Mouse (Mus musculus) CH12.LX (cell line): ENCODE data around the gene 2310033P09Rik. TPM values are rescaled to one million over a fixed set of nuclear protein-coding genes. Genes with fewer than 3 reads are reported as not detected.

Source experiments
- DNase-seq: peaks from one replicate; pipeline ENCODE4 v3.0.0-alpha.2; 2013; ENCODE audit errors: extremely low read depth
- H3K27ac ChIP-seq: 2 replicates; pipeline ENCODE4 v1.5.1; 2012; ENCODE audit warnings: low read depth, mild to moderate bottlenecking, control low read depth, moderate library complexity; ENCODE audit not compliant: insufficient read depth
- H3K27me3 ChIP-seq: replicated peaks from 2 replicates; pipeline ENCODE3; 2012; ENCODE audit warnings: inconsistent platforms
- H3K36me3 ChIP-seq, 2 experiments: replicated peaks in 1 of 2; 2 replicates each; pipeline versions ENCODE3 to v1.6.1; 2012; ENCODE audit warnings: inconsistent platforms in 1 of 2, low read length in 1 of 2, mild to moderate bottlenecking in 1 of 2, mixed read lengths in 1 of 2, moderate library complexity in 1 of 2; ENCODE audit not compliant: control insufficient read depth in 1 of 2, insufficient read depth in 1 of 2
- H3K4me1 ChIP-seq, 2 experiments: 2 replicates each; pipeline ENCODE4 v1.6.1; 2012; ENCODE audit warnings: inconsistent platforms in 1 of 2, moderate library complexity in 1 of 2; ENCODE audit not compliant: insufficient read depth in 2 of 2, control insufficient read depth in 1 of 2
- H3K4me2 ChIP-seq: 2 replicates; pipeline ENCODE4 v1.6.1; 2012; ENCODE audit warnings: low read depth, mild to moderate bottlenecking, control low read depth; ENCODE audit not compliant: poor library complexity, insufficient read depth, severe bottlenecking
- H3K4me3 ChIP-seq, 3 experiments: fragments of 150-350 bp in 1 of 3; sonication (generic) in 1 of 3; replicated peaks in 1 of 3; 2 replicates each; pipeline versions ENCODE3 to v1.5.1; 2011 to 2012; ENCODE audit warnings: low read depth in 2 of 3, low read length in 2 of 3, mild to moderate bottlenecking in 2 of 3, moderate library complexity in 2 of 3, control low read depth in 1 of 3, improper control_type of control experiment in 1 of 3, inconsistent platforms in 1 of 3, mixed read lengths in 1 of 3; ENCODE audit not compliant: poor library complexity in 1 of 3
- H3K79me2 ChIP-seq: replicated peaks from 2 replicates; pipeline ENCODE4 v1.6.1; 2012; ENCODE audit warnings: mild to moderate bottlenecking, moderate library complexity; ENCODE audit not compliant: control insufficient read depth, poor library complexity, insufficient read depth, severe bottlenecking; ENCODE audit errors: extremely low read depth
- H3K9ac ChIP-seq: 2 replicates; pipeline ENCODE4 v1.6.1; 2012; ENCODE audit warnings: low read depth, mild to moderate bottlenecking, control low read depth, moderate library complexity; ENCODE audit not compliant: insufficient read depth
- H3K9me3 ChIP-seq: replicated peaks from 2 replicates; pipeline ENCODE3; 2012; ENCODE audit warnings: low read length, inconsistent platforms, mixed read lengths
- CHD1 ChIP-seq: IDR thresholded peaks from 2 replicates; pipeline ENCODE4 v1.6.1; 2012; ENCODE audit warnings: low read depth, low read length, improper control_type of control experiment, inconsistent platforms
- CHD2 ChIP-seq: IDR thresholded peaks from 2 replicates; pipeline ENCODE4 v1.6.1; 2011; ENCODE audit warnings: low read length, improper control_type of control experiment
- CTCF ChIP-seq, 2 experiments: IDR thresholded peaks in 1 of 2; conservative IDR thresholded peaks in 1 of 2; 2 replicates each; pipeline ENCODE4 v1.5.1; 2011 to 2012; ENCODE audit warnings: low read depth in 2 of 2, low read length in 2 of 2, improper control_type of control experiment in 1 of 2, inconsistent platforms in 1 of 2, mild to moderate bottlenecking in 1 of 2, moderate library complexity in 1 of 2
- E2F4 ChIP-seq: IDR thresholded peaks from 2 replicates; pipeline ENCODE4 v1.6.1; 2011; ENCODE audit warnings: low read depth, low read length, improper control_type of control experiment; ENCODE audit not compliant: insufficient replicate concordance
- ELF1 ChIP-seq: IDR thresholded peaks from 2 replicates; pipeline ENCODE4 v1.6.1; 2014; ENCODE audit warnings: low read depth, mild to moderate bottlenecking, inconsistent platforms, low read length, improper control_type of control experiment
- EP300 ChIP-seq: IDR thresholded peaks from 2 replicates; pipeline ENCODE4 v1.6.1; 2011; ENCODE audit warnings: low read length, improper control_type of control experiment
- ETS1 ChIP-seq: conservative IDR thresholded peaks from 2 replicates; pipeline ENCODE4 v1.6.1; 2012; ENCODE audit warnings: low read depth, mild to moderate bottlenecking, inconsistent platforms, low read length, improper control_type of control experiment, moderate library complexity
- GABPA ChIP-seq: IDR thresholded peaks from 2 replicates; pipeline ENCODE4 v1.6.1; 2012; ENCODE audit warnings: low read depth, low read length, improper control_type of control experiment, inconsistent platforms; ENCODE audit not compliant: insufficient replicate concordance
- HCFC1 ChIP-seq: IDR thresholded peaks from 2 replicates; pipeline ENCODE4 v1.6.1; 2012; ENCODE audit warnings: low read depth, mild to moderate bottlenecking, inconsistent platforms, low read length, improper control_type of control experiment
- IRF4 ChIP-seq: IDR thresholded peaks from 2 replicates; pipeline ENCODE4 v1.6.1; 2014; ENCODE audit warnings: low read depth, mild to moderate bottlenecking, inconsistent platforms, low read length, improper control_type of control experiment
- JUN ChIP-seq: IDR thresholded peaks from 2 replicates; pipeline ENCODE4 v1.6.1; 2011; ENCODE audit warnings: low read depth, mild to moderate bottlenecking, low read length, improper control_type of control experiment, moderate library complexity; ENCODE audit not compliant: insufficient read depth
- JUND ChIP-seq: conservative IDR thresholded peaks from 2 replicates; pipeline ENCODE4 v1.6.1; 2011; ENCODE audit warnings: low read depth, low read length, improper control_type of control experiment
- KAT2A ChIP-seq: IDR thresholded peaks from 2 replicates; pipeline ENCODE4 v1.6.1; 2012; ENCODE audit warnings: low read length, improper control_type of control experiment, inconsistent platforms; ENCODE audit not compliant: insufficient replicate concordance
- MAX ChIP-seq: IDR thresholded peaks from 2 replicates; pipeline ENCODE4 v1.6.1; 2011; ENCODE audit warnings: low read length, improper control_type of control experiment
- MAZ ChIP-seq: IDR thresholded peaks from 2 replicates; pipeline ENCODE4 v1.6.1; 2012; ENCODE audit warnings: low read depth, mild to moderate bottlenecking, inconsistent platforms, low read length, improper control_type of control experiment, moderate library complexity
- MEF2A ChIP-seq: IDR thresholded peaks from 2 replicates; pipeline ENCODE4 v1.6.1; 2014; ENCODE audit warnings: low read depth, mild to moderate bottlenecking, inconsistent platforms, low read length, improper control_type of control experiment, borderline replicate concordance
- MXI1 ChIP-seq: IDR thresholded peaks from 2 replicates; pipeline ENCODE4 v1.6.1; 2011; ENCODE audit warnings: mild to moderate bottlenecking, low read depth, low read length, improper control_type of control experiment
- MYC ChIP-seq: IDR thresholded peaks from 2 replicates; pipeline ENCODE4 v1.6.1; 2011; ENCODE audit warnings: low read depth, mild to moderate bottlenecking, improper control_type of control experiment, low read length
- NELFE ChIP-seq: IDR thresholded peaks from 2 replicates; pipeline ENCODE4 v1.6.1; 2011; ENCODE audit warnings: low read depth, low read length, improper control_type of control experiment
- NRF1 ChIP-seq: IDR thresholded peaks from 2 replicates; pipeline ENCODE4 v1.6.1; 2014; ENCODE audit warnings: low read depth, mild to moderate bottlenecking, inconsistent platforms, low read length, improper control_type of control experiment, moderate library complexity
- PAX5 ChIP-seq: IDR thresholded peaks from 2 replicates; pipeline ENCODE4 v1.6.1; 2012; ENCODE audit warnings: low read length, inconsistent platforms, mixed read lengths
- POLR2A ChIP-seq: IDR thresholded peaks from 2 replicates; pipeline ENCODE4 v1.6.1; 2011; ENCODE audit warnings: low read depth, mild to moderate bottlenecking, improper control_type of control experiment, low read length
- POLR2AphosphoS2 ChIP-seq: IDR thresholded peaks from 2 replicates; pipeline ENCODE4 v1.6.1; 2011; ENCODE audit warnings: low read depth, low read length, improper control_type of control experiment
- RAD21 ChIP-seq: IDR thresholded peaks from 2 replicates; pipeline ENCODE4 v1.6.1; 2011; ENCODE audit warnings: low read depth, mild to moderate bottlenecking, low read length, improper control_type of control experiment, moderate library complexity
- RCOR1 ChIP-seq: conservative IDR thresholded peaks from 2 replicates; pipeline ENCODE4 v1.6.1; 2012; ENCODE audit warnings: low read depth, mild to moderate bottlenecking, inconsistent platforms, low read length, improper control_type of control experiment
- SIN3A ChIP-seq: IDR thresholded peaks from 2 replicates; pipeline ENCODE4 v1.6.1; 2012; ENCODE audit warnings: low read length, improper control_type of control experiment, inconsistent platforms
- SMC3 ChIP-seq: IDR thresholded peaks from 2 replicates; pipeline ENCODE4 v1.6.1; 2011; ENCODE audit warnings: low read depth, low read length, improper control_type of control experiment
- TBP ChIP-seq: conservative IDR thresholded peaks from 2 replicates; pipeline ENCODE4 v1.6.1; 2011; ENCODE audit warnings: low read depth, low read length, improper control_type of control experiment
- TCF12 ChIP-seq: IDR thresholded peaks from 2 replicates; pipeline ENCODE4 v1.6.1; 2014; ENCODE audit warnings: low read depth, mild to moderate bottlenecking, inconsistent platforms, low read length, improper control_type of control experiment
- UBTF ChIP-seq: IDR thresholded peaks from 2 replicates; pipeline ENCODE4 v1.6.1; 2012; ENCODE audit warnings: low read depth, mild to moderate bottlenecking, inconsistent platforms, low read length, improper control_type of control experiment, moderate library complexity
- USF2 ChIP-seq: conservative IDR thresholded peaks from 2 replicates; pipeline ENCODE4 v1.6.1; 2011; ENCODE audit warnings: low read depth, low read length, improper control_type of control experiment
- ZC3H11A ChIP-seq: IDR thresholded peaks from 2 replicates; pipeline ENCODE4 v1.6.1; 2012; ENCODE audit warnings: low read depth, mild to moderate bottlenecking, inconsistent platforms, low read length, improper control_type of control experiment
- ZKSCAN1 ChIP-seq: IDR thresholded peaks from 2 replicates; pipeline ENCODE4 v1.6.1; 2012; ENCODE audit warnings: low read depth, inconsistent platforms, low read length, improper control_type of control experiment, borderline replicate concordance
- ZNF384 ChIP-seq: IDR thresholded peaks from 2 replicates; pipeline ENCODE4 v1.6.1; 2012; ENCODE audit warnings: low read depth, low read length, improper control_type of control experiment, inconsistent platforms
- dilution Hi-C: fragments of 300-500 bp; cut with MboI; formaldehyde crosslinking; loops from 2 replicates; pipeline ENCODE4 v1.14.3; 2020; ENCODE audit warnings: low sequenced_read_pairs; ENCODE audit not compliant: extremely low pct_unique_long_range_greater_than_20kb, extremely low pct_ligation_motif_present
- in situ Hi-C: fragments of 300-500 bp; cut with MboI; formaldehyde crosslinking; loops from 3 replicates; pipeline ENCODE4 v1.14.3; 2019; ENCODE audit warnings: low sequenced_read_pairs, low pct_ligation_motif_present, low pct_unique_long_range_greater_than_20kb, mixed read lengths
- polyA plus RNA-seq: library from polyadenylated mRNA; unstranded; fragments of >175 nt; gene quantifications from 2 replicates; pipeline ENCODE4 v1.2.1, GENCODE M21; 2012; ENCODE audit warnings: low read depth; ENCODE audit not compliant: insufficient read length
- total RNA-seq, 2 experiments: library from RNA; depleted of rRNA; stranded (reverse); fragments of 300-350 nt in 1 of 2; fragments of >200 nt in 1 of 2; gene quantifications; 2 replicates each; pipeline ENCODE4 v1.2.3; 2012 to 2014

2310033P09Rik gene
- total and polyA plus RNA-seq, 3 experiments = 7.9 to 44.1 (median 15.3) TPM

- TF ChIP-seq POLR2A (no peak), USF2 (no peak), RAD21 (peak; percentile 69), ELF1 (no peak), MAX (no peak), CHD1 (no peak), UBTF (no peak), MEF2A (no peak), JUND (no peak), JUN (no peak), PAX5 (no peak), CHD2 (no peak), NELFE (no peak; the same call in 1 of the 2 replicates), ZKSCAN1 (no peak), MYC (no peak), E2F4 (no peak), EP300 (no peak), ZC3H11A (peak; percentile 10; the same call in 1 of the 2 replicates), POLR2AphosphoS2 (no peak), ZNF384 (no peak), SIN3A (no peak), GABPA (no peak), HCFC1 (no peak), TCF12 (no peak), MXI1 (no peak), IRF4 (no peak), MAZ (no peak), RCOR1 (no peak), CTCF (conservative IDR thresholded peaks at IDR 0.05 in 1 of 2, IDR thresholded peaks at IDR 0.05 in 1 of 2; ENCODE audit: low read depth in 2 of 2, low read length in 2 of 2) (peak; percentile 66 to 87), KAT2A (no peak), ETS1 (no peak), SMC3 (peak; percentile 95), NRF1 (no peak), TBP (no peak)
- no peak overlapping the region for H3K4me2 ChIP-seq
- H3K4me3 ChIP-seq = no peak overlapping the region
- H3K9ac ChIP-seq = no peak overlapping the region
- H3K79me2 ChIP-seq = no peaks in the 10 kb centered on the region
- H3K27ac ChIP-seq = no peak overlapping the region
- H3K4me1 ChIP-seq = peaks cover 0 to 22% of the 10 kb centered on the region in 2 experiments; a peak in 2 of 4 replicates
- no peaks in the 10 kb centered on the region for H3K27me3 ChIP-seq
- peaks cover 34 to 74% of the 10 kb centered on the region in 2 experiments for H3K36me3 ChIP-seq
- dilution Hi-C loops (no loop called here), in situ Hi-C loops (no loop called here)
- peak; percentile 58 for DNase-seq
- H3K9me3 ChIP-seq = no peaks in the 10 kb centered on the region
These were observed 24.3 kb upstream of the 2310033P09Rik start for GRCm38 (mm10) chr11:59183821-59184220.
